ENCODE assay signal across 18 mouse cellular contexts in genomic region chr17:56447716-56448115, GRCm38 (mm10). TPM values are rescaled to one million over a fixed set of nuclear protein-coding genes. Genes with fewer than 3 reads are reported as not detected.
DNase-seq lines count a peak whose midpoint lies in the region; ATAC-seq lines count a peak whose summit lies in the region.
"Had no signal": no experiment of that assay in that cellular context is flagged by ENCODE, and none has a peak within 500 bp of the region (broad histone marks: within the 10 kb centered on the region; RNA-seq: fewer than 3 reads in every experiment).

No protein-coding gene starts in this region.

- no peak overlapping the region for H3K27ac ChIP-seq in hindbrain, embryonic 16.5 days (ENCODE audit: low read depth, low read length)
- no peak overlapping the region for H3K27ac ChIP-seq in hindbrain, embryonic 14.5 days
- H3K27ac ChIP-seq in embryonic facial prominence, embryonic 10.5 days (replicated peaks) = 0 out of 2 replicates have a peak overlapping the region, but pooled peaks have one; percentile 1
- H3K27ac ChIP-seq: heart, embryonic 13.5 days; hindbrain, embryonic 15.5 days had no signal

- H3K4me3 ChIP-seq in hindbrain, embryonic 16.5 days (ENCODE audit: low read length) = no peak overlapping the region
- H3K4me3 ChIP-seq in hindbrain, embryonic 14.5 days (replicated peaks; ENCODE audit: low read length) = no peak overlapping the region
- no peak overlapping the region for H3K4me3 ChIP-seq in embryonic facial prominence, embryonic 10.5 days
- H3K4me3 ChIP-seq: heart, embryonic 13.5 days; hindbrain, embryonic 15.5 days had no signal

- peaks cover 7% of the 10 kb centered on the region; the same call in 1 of the 2 replicates for H3K4me1 ChIP-seq in hindbrain, embryonic 16.5 days (ENCODE audit: control insufficient read depth, insufficient read depth, low read depth, low read length)
- H3K4me1 ChIP-seq in hindbrain, embryonic 14.5 days (replicated peaks; ENCODE audit: control insufficient read depth, insufficient read depth, low read length) = peaks cover 5% of the 10 kb centered on the region; the same call in 1 of the 2 replicates
- H3K4me1 ChIP-seq in embryonic facial prominence, embryonic 10.5 days = peaks cover 16% of the 10 kb centered on the region

- H3K36me3 ChIP-seq in hindbrain, embryonic 16.5 days (ENCODE audit: control insufficient read depth, insufficient read depth, low read length) = peaks cover 59% of the 10 kb centered on the region
- H3K36me3 ChIP-seq in hindbrain, embryonic 14.5 days (replicated peaks; ENCODE audit: control insufficient read depth, insufficient read depth) = peaks cover 90% of the 10 kb centered on the region
- H3K36me3 ChIP-seq in embryonic facial prominence, embryonic 10.5 days (replicated peaks) = peaks cover 96% of the 10 kb centered on the region

- H3K27me3 ChIP-seq in hindbrain, embryonic 16.5 days (replicated peaks; ENCODE audit: control insufficient read depth, insufficient read depth, low read length) = no peaks in the 10 kb centered on the region
- no peaks in the 10 kb centered on the region for H3K27me3 ChIP-seq in hindbrain, embryonic 14.5 days (ENCODE audit: control insufficient read depth, insufficient read depth, low read length)
- no peaks in the 10 kb centered on the region for H3K27me3 ChIP-seq in embryonic facial prominence, embryonic 10.5 days (replicated peaks; ENCODE audit: low read depth, poor library complexity, severe bottlenecking)
- H3K27me3 ChIP-seq: heart, embryonic 13.5 days; hindbrain, embryonic 15.5 days had no signal

- 86% methylated on average over 2 of the region's 2 CpGs for WGBS in hindbrain, embryonic 16.5 days
- 81% methylated on average over 2 of the region's 2 CpGs for WGBS in hindbrain, embryonic 14.5 days
- WGBS in embryonic facial prominence, embryonic 10.5 days = 72% methylated on average over 2 of the region's 2 CpGs

- peak; percentile 85 for DNase-seq in adrenal gland, adult 2 months
- DNase-seq in adrenal gland, postnatal 4 days (ENCODE audit: low spot score in 2 of 2) = no peak
- DNase-seq in hindbrain, embryonic 14.5 days (ENCODE audit: low spot score) = no peak
- peak; percentile 60 for DNase-seq in adrenal gland, postnatal 14 days
- DNase-seq in embryonic facial prominence, embryonic 10.5 days (ENCODE audit: low spot score) = no peak
- DNase-seq: cerebellum, adult 18-20 months; cerebellum, adult 9-11 months; cerebellum, postnatal 36 days; gastrocnemius, postnatal 36 days; heart, adult 11 months; heart, postnatal 36 days had no signal

- no peak for ATAC-seq in hindbrain, embryonic 16.5 days
- no peak for ATAC-seq in hindbrain, embryonic 14.5 days (ENCODE audit: low FRiP score)
- no peak for ATAC-seq in megakaryocyte-erythroid progenitor cell, adult 5-6 weeks (replicated peaks; ENCODE audit: low FRiP score, low TSS enrichment, poor library complexity, severe bottlenecking)
- ATAC-seq: forebrain, embryonic 14.5 days; inflammation-experienced regulatory T-cells, adult 6 months; intestine, postnatal 0 days had no signal

- no peaks in the 10 kb centered on the region for H3K9me3 ChIP-seq in hindbrain, embryonic 16.5 days (ENCODE audit: control insufficient read depth, low read length)
- no peaks in the 10 kb centered on the region for H3K9me3 ChIP-seq in hindbrain, embryonic 14.5 days (ENCODE audit: control insufficient read depth, low read length)
- H3K9me3 ChIP-seq in embryonic facial prominence, embryonic 10.5 days = no peaks in the 10 kb centered on the region
- H3K9me3 ChIP-seq: heart, embryonic 13.5 days; hindbrain, embryonic 15.5 days had no signal

- peak overlapping the region; percentile 27; the same call in 1 of the 2 replicates for H3K9ac ChIP-seq in hindbrain, embryonic 16.5 days (ENCODE audit: low read depth, low read length)
- H3K9ac ChIP-seq in hindbrain, embryonic 14.5 days = no peak overlapping the region
- H3K9ac ChIP-seq: heart, embryonic 13.5 days; hindbrain, embryonic 15.5 days had no signal

- no peak overlapping the region for H3K4me2 ChIP-seq in hindbrain, embryonic 16.5 days (ENCODE audit: low read length)
- H3K4me2 ChIP-seq in hindbrain, embryonic 14.5 days (replicated peaks) = no peak overlapping the region
- H3K4me2 ChIP-seq: heart, embryonic 13.5 days; hindbrain, embryonic 15.5 days had no signal

RNA-seq across cellular contexts. Expression of gene Ptprs, which starts 28.6 kb away (rescaled TPM):
- total RNA-seq in adrenal gland, adult 2 months (2021) = 100 to 1,000 TPM; 149 to 249 TPM
- 573 and 605 TPM in 2 replicates for polyA plus RNA-seq in adrenal gland, adult 2 months (2012; rRNA removed)
- 100 to 1,000 TPM; 176 to 208 TPM for total RNA-seq in adrenal gland, postnatal 4 days (2021)
- polyA plus RNA-seq in hindbrain, embryonic 16.5 days (2015; fragmentation: Nextera tagmentation; extraction: Ambion mirVana) = 229 and 264 TPM in 2 replicates
- 272 and 276 TPM in 2 replicates for polyA plus RNA-seq in hindbrain, embryonic 14.5 days (2014; fragmentation: Nextera tagmentation; extraction: Ambion mirVana)
- 97.0 and 102 TPM in 2 replicates for total RNA-seq in adrenal gland, postnatal 14 days (2021)
- 85.0 and 86.4 TPM in 2 replicates for polyA plus RNA-seq in embryonic facial prominence, embryonic 10.5 days (2016; fragmentation: Nextera tagmentation; extraction: Ambion mirVana)
- total RNA-seq in megakaryocyte-erythroid progenitor cell, adult 5-6 weeks (2014; fragmentation: Nextera tagmentation) = 55.7 and 65.0 TPM in 2 replicates
- 36.6 and 48.3 TPM in 2 replicates for total RNA-seq in megakaryocyte-erythroid progenitor cell, adult 5-6 weeks (2017)

Comparison
In these comparisons a context has a peak if more than half of its experiments do, and no peak if none do; other contexts are left out.
1. DNase-seq: peak in adrenal gland, adult 2 months (single experiment) and adrenal gland, postnatal 14 days (single experiment); none in adrenal gland, postnatal 4 days (0 of 2), hindbrain, embryonic 14.5 days (single experiment) and embryonic facial prominence, embryonic 10.5 days (single experiment).